In genomic region chr17:24015727-24016126, GRCm38 (mm10) we compare ENCODE assay signal across 10 mouse cellular contexts. TPM values are rescaled to one million over a fixed set of nuclear protein-coding genes. Genes with fewer than 3 reads are reported as not detected.
DNase-seq lines count a peak whose midpoint lies in the region; ATAC-seq lines count a peak whose summit lies in the region.
"Had no signal": no experiment of that assay in that cellular context is flagged by ENCODE, and none has a peak within 500 bp of the region (broad histone marks: within the 10 kb centered on the region; RNA-seq: fewer than 3 reads in every experiment).

No protein-coding gene starts in this region.

- peak; percentile 25 to 37 for DNase-seq in cerebellum, postnatal 14 days
- DNase-seq in cerebellum, adult 9-11 months: no peak
- peak; percentile 17 for DNase-seq in neural tube, embryonic 10.5 days (ENCODE audit: extremely low spot score, low spot score)
- peak; percentile 59 for DNase-seq in retina, embryonic 14.5 days (ENCODE audit: low spot score)
- no peak for DNase-seq in layer of hippocampus, adult 9-10 months (ENCODE audit: low spot score)
- no peak for DNase-seq in layer of hippocampus, adult 8-10 months (ENCODE audit: low spot score in 2 of 2)

- no peaks in the 10 kb centered on the region for H3K4me1 ChIP-seq in neural tube, embryonic 15.5 days
- H3K4me1 ChIP-seq: heart, embryonic 15.5 days had no signal

- no peak for ATAC-seq in neural tube, embryonic 15.5 days (ENCODE audit: low FRiP score)
- ATAC-seq in erythroblast, adult 5-6 weeks (replicated peaks; ENCODE audit: low FRiP score, poor library complexity, severe bottlenecking): peak; percentile 85

- H3K27me3 ChIP-seq in neural tube, embryonic 15.5 days (replicated peaks): no peaks in the 10 kb centered on the region
- H3K27me3 ChIP-seq: heart, embryonic 15.5 days had no signal

- H3K4me2 ChIP-seq in neural tube, embryonic 15.5 days: no peak overlapping the region
- H3K4me2 ChIP-seq: heart, embryonic 15.5 days had no signal

- H3K9ac ChIP-seq in neural tube, embryonic 15.5 days (replicated peaks): no peak overlapping the region
- H3K9ac ChIP-seq: heart, embryonic 15.5 days had no signal

- no peak overlapping the region for H3K4me3 ChIP-seq in neural tube, embryonic 15.5 days (replicated peaks)
- H3K4me3 ChIP-seq: heart, embryonic 15.5 days had no signal

- no peaks in the 10 kb centered on the region for H3K36me3 ChIP-seq in neural tube, embryonic 15.5 days
- H3K36me3 ChIP-seq: heart, embryonic 15.5 days had no signal

- 32% methylated on average over 14 of the region's 14 CpGs for WGBS in neural tube, embryonic 15.5 days

- no peaks in the 10 kb centered on the region for H3K9me3 ChIP-seq in neural tube, embryonic 15.5 days (replicated peaks)
- H3K9me3 ChIP-seq: heart, embryonic 15.5 days had no signal

- no peak overlapping the region for H3K27ac ChIP-seq in neural tube, embryonic 15.5 days (replicated peaks)
- H3K27ac ChIP-seq: heart, embryonic 15.5 days; macrophage had no signal

RNA-seq across cellular contexts. Expression of gene Prss22, which starts 17.8 kb away (rescaled TPM):
- not detected in 2 replicates for polyA plus RNA-seq in neural tube, embryonic 15.5 days (2015; fragmentation: Nextera tagmentation; extraction: Ambion mirVana)
- total RNA-seq in erythroblast, adult 5-6 weeks (2015; ENCODE audit: low replicate concordance): not detected in 2 replicates
- not detected in 2 replicates for total RNA-seq in erythroblast, adult 5-6 weeks (2017; ENCODE audit: low replicate concordance)
- under 1 TPM in 1 of 4 experiments, not detected in 3; 0.33 TPM for total RNA-seq in layer of hippocampus, adult 8-10 months (2022)
- polyA plus RNA-seq: macrophage had no signal

RNA-seq across cellular contexts. Expression of gene Prss27, which starts 22.2 kb away (rescaled TPM):
- 0.19 and 0.28 TPM in 2 replicates for polyA plus RNA-seq in neural tube, embryonic 15.5 days (2015; fragmentation: Nextera tagmentation; extraction: Ambion mirVana)
- not detected in 2 replicates for total RNA-seq in erythroblast, adult 5-6 weeks (2015; ENCODE audit: low replicate concordance)
- not detected in 2 replicates for total RNA-seq in erythroblast, adult 5-6 weeks (2017; ENCODE audit: low replicate concordance)
- not detected for total RNA-seq in layer of hippocampus, adult 8-10 months (2022)
- polyA plus RNA-seq: heart, embryonic 15.5 days; macrophage had no signal

RNA-seq across cellular contexts. Expression of gene Prss30, which starts 35.4 kb away (rescaled TPM):
- polyA plus RNA-seq in neural tube, embryonic 15.5 days (2015; fragmentation: Nextera tagmentation; extraction: Ambion mirVana): 0.96 TPM in 1 of 2 replicates, not detected in the other
- total RNA-seq in erythroblast, adult 5-6 weeks (2015; ENCODE audit: low replicate concordance): not detected in 2 replicates
- not detected in 2 replicates for total RNA-seq in erythroblast, adult 5-6 weeks (2017; ENCODE audit: low replicate concordance)
- under 1 TPM in 1 of 4 experiments, not detected in 3; 0.45 TPM for total RNA-seq in layer of hippocampus, adult 8-10 months (2022)
- polyA plus RNA-seq: heart, embryonic 15.5 days had no signal

RNA-seq across cellular contexts. Expression of gene Kctd5, which starts 57.6 kb away (rescaled TPM):
- 75.9 and 77.4 TPM in 2 replicates for polyA plus RNA-seq in neural tube, embryonic 15.5 days (2015; fragmentation: Nextera tagmentation; extraction: Ambion mirVana)
- total RNA-seq in erythroblast, adult 5-6 weeks (2015; ENCODE audit: low replicate concordance): 6.5 and 11.5 TPM in 2 replicates
- total RNA-seq in erythroblast, adult 5-6 weeks (2017; ENCODE audit: low replicate concordance): 4.3 and 8.1 TPM in 2 replicates
- total RNA-seq in layer of hippocampus, adult 8-10 months (2022): 10 to 100 TPM; 24.5 to 28.2 (median 24.8) TPM

Comparison
In these comparisons a context has a peak if more than half of its experiments do, and no peak if none do; other contexts are left out.
1. DNase-seq: peak in cerebellum, postnatal 14 days (2 of 2), neural tube, embryonic 10.5 days (single experiment) and retina, embryonic 14.5 days (single experiment); none in cerebellum, adult 9-11 months (single experiment), layer of hippocampus, adult 9-10 months (single experiment) and layer of hippocampus, adult 8-10 months (0 of 2).